Mouse (Mus musculus): Measurements from ENCODE around the gene Eif5a.
"Not testable (repeated sequence)": the region's sequence is repeated elsewhere in the genome, so short reads cannot be mapped to it uniquely, and the experiment has no call there.

Gene Eif5a

GRCm38 (mm10) chr11:69922012-69922756 is 426 bp upstream of the Eif5a start:
- no peak for DNase-seq (ENCODE audit: low spot score in 2 of 2)

GRCm38 (mm10) chr11:69920266-69921031 is 1.3 kb downstream of the Eif5a start:
- no peak for DNase-seq (ENCODE audit: low spot score in 2 of 2)

- DNase-seq (ENCODE audit: low spot score in 2 of 2) = peak; percentile 43 to 47
These were observed 2.0 kb downstream of the Eif5a start for GRCm38 (mm10) chr11:69919661-69920265.

- DNase-seq (ENCODE audit: low spot score in 2 of 2) = no peak
These were observed 2.7 kb downstream of the Eif5a start for GRCm38 (mm10) chr11:69919053-69919452.

GRCm38 (mm10) chr11:69918118-69918517 is 3.6 kb downstream of the Eif5a start:
- DNase-seq (ENCODE audit: low spot score in 2 of 2) = no peak

GRCm38 (mm10) chr11:69917379-69917948 is 4.3 kb downstream of the Eif5a start:
- no peak for DNase-seq (ENCODE audit: low spot score in 2 of 2)

GRCm38 (mm10) chr11:69916652-69917378 is 4.9 kb downstream of the Eif5a start:
- DNase-seq (ENCODE audit: low spot score in 2 of 2) = not testable (repeated sequence)

GRCm38 (mm10) chr11:69915667-69916627 is 5.8 kb downstream of the Eif5a start:
- DNase-seq (ENCODE audit: low spot score in 2 of 2) = no peak

- no peak for DNase-seq (ENCODE audit: low spot score in 2 of 2)
These were observed 6.8 kb downstream of the Eif5a start for GRCm38 (mm10) chr11:69914917-69915430.

- no peak for DNase-seq (ENCODE audit: low spot score in 2 of 2)
These were observed 7.4 kb downstream of the Eif5a start for GRCm38 (mm10) chr11:69914372-69914764.

GRCm38 (mm10) chr11:69913554-69914371 is 8.0 kb downstream of the Eif5a start, which contains the start of gene Gps2:
Gene Gps2 (plus strand): TSS chr11:69913888.
- DNase-seq (ENCODE audit: low spot score in 2 of 2) = peak; percentile 95 to 96

GRCm38 (mm10) chr11:69912716-69913530 is 8.8 kb downstream of the Eif5a start:
- no peak for DNase-seq (ENCODE audit: low spot score in 2 of 2)

GRCm38 (mm10) chr11:69911701-69912100 is 10.1 kb downstream of the Eif5a start:
- no peak for DNase-seq (ENCODE audit: low spot score in 2 of 2)

- no peak for DNase-seq (ENCODE audit: low spot score in 2 of 2)
These were observed 10.8 kb downstream of the Eif5a start for GRCm38 (mm10) chr11:69910781-69911560.

GRCm38 (mm10) chr11:69910177-69910576 is 11.6 kb downstream of the Eif5a start:
- DNase-seq (ENCODE audit: low spot score in 2 of 2) = no peak

- DNase-seq (ENCODE audit: low spot score in 2 of 2) = no peak
These were observed 12.6 kb downstream of the Eif5a start for GRCm38 (mm10) chr11:69909174-69909573.

- DNase-seq (ENCODE audit: low spot score in 2 of 2) = no peak
These were observed 13.1 kb downstream of the Eif5a start for GRCm38 (mm10) chr11:69908645-69909044.

- DNase-seq (ENCODE audit: low spot score in 2 of 2) = no peak
These were observed 17.4 kb downstream of the Eif5a start for GRCm38 (mm10) chr11:69904311-69904710.

Measured in right cerebral cortex, adult 2 months (tissue).